Mouse (Mus musculus) CH12.LX (cell line): ENCODE results near the gene Btbd3. TPM values are rescaled to one million over a fixed set of nuclear protein-coding genes. Genes with fewer than 3 reads are reported as not detected.

ENCODE experiments used
- DNase-seq: peaks from one replicate; pipeline ENCODE4 v3.0.0-alpha.2; 2013; ENCODE audit errors: extremely low read depth
- H3K27ac ChIP-seq: 2 replicates; pipeline ENCODE4 v1.5.1; 2012; ENCODE audit warnings: low read depth, mild to moderate bottlenecking, control low read depth, moderate library complexity; ENCODE audit not compliant: insufficient read depth
- H3K27me3 ChIP-seq: replicated peaks from 2 replicates; pipeline ENCODE3; 2012; ENCODE audit warnings: inconsistent platforms
- H3K36me3 ChIP-seq, 2 experiments: replicated peaks in 1 of 2; 2 replicates each; pipeline versions ENCODE3 to v1.6.1; 2012; ENCODE audit warnings: inconsistent platforms in 1 of 2, low read length in 1 of 2, mild to moderate bottlenecking in 1 of 2, mixed read lengths in 1 of 2, moderate library complexity in 1 of 2; ENCODE audit not compliant: control insufficient read depth in 1 of 2, insufficient read depth in 1 of 2
- H3K4me1 ChIP-seq, 2 experiments: 2 replicates each; pipeline ENCODE4 v1.6.1; 2012; ENCODE audit warnings: inconsistent platforms in 1 of 2, moderate library complexity in 1 of 2; ENCODE audit not compliant: insufficient read depth in 2 of 2, control insufficient read depth in 1 of 2
- H3K4me2 ChIP-seq: 2 replicates; pipeline ENCODE4 v1.6.1; 2012; ENCODE audit warnings: low read depth, mild to moderate bottlenecking, control low read depth; ENCODE audit not compliant: poor library complexity, insufficient read depth, severe bottlenecking
- H3K4me3 ChIP-seq, 3 experiments: fragments of 150-350 bp in 1 of 3; sonication (generic) in 1 of 3; replicated peaks in 1 of 3; 2 replicates each; pipeline versions ENCODE3 to v1.5.1; 2011 to 2012; ENCODE audit warnings: low read depth in 2 of 3, low read length in 2 of 3, mild to moderate bottlenecking in 2 of 3, moderate library complexity in 2 of 3, control low read depth in 1 of 3, improper control_type of control experiment in 1 of 3, inconsistent platforms in 1 of 3, mixed read lengths in 1 of 3; ENCODE audit not compliant: poor library complexity in 1 of 3
- H3K79me2 ChIP-seq: replicated peaks from 2 replicates; pipeline ENCODE4 v1.6.1; 2012; ENCODE audit warnings: mild to moderate bottlenecking, moderate library complexity; ENCODE audit not compliant: control insufficient read depth, poor library complexity, insufficient read depth, severe bottlenecking; ENCODE audit errors: extremely low read depth
- H3K9ac ChIP-seq: 2 replicates; pipeline ENCODE4 v1.6.1; 2012; ENCODE audit warnings: low read depth, mild to moderate bottlenecking, control low read depth, moderate library complexity; ENCODE audit not compliant: insufficient read depth
- H3K9me3 ChIP-seq: replicated peaks from 2 replicates; pipeline ENCODE3; 2012; ENCODE audit warnings: low read length, inconsistent platforms, mixed read lengths
- BHLHE40 ChIP-seq: IDR thresholded peaks from 2 replicates; pipeline ENCODE4 v1.6.1; 2011; ENCODE audit warnings: mild to moderate bottlenecking, low read depth, low read length, improper control_type of control experiment
- CHD1 ChIP-seq: IDR thresholded peaks from 2 replicates; pipeline ENCODE4 v1.6.1; 2012; ENCODE audit warnings: low read depth, low read length, improper control_type of control experiment, inconsistent platforms
- CHD2 ChIP-seq: IDR thresholded peaks from 2 replicates; pipeline ENCODE4 v1.6.1; 2011; ENCODE audit warnings: low read length, improper control_type of control experiment
- CTCF ChIP-seq, 2 experiments: IDR thresholded peaks in 1 of 2; conservative IDR thresholded peaks in 1 of 2; 2 replicates each; pipeline ENCODE4 v1.5.1; 2011 to 2012; ENCODE audit warnings: low read depth in 2 of 2, low read length in 2 of 2, improper control_type of control experiment in 1 of 2, inconsistent platforms in 1 of 2, mild to moderate bottlenecking in 1 of 2, moderate library complexity in 1 of 2
- E2F4 ChIP-seq: IDR thresholded peaks from 2 replicates; pipeline ENCODE4 v1.6.1; 2011; ENCODE audit warnings: low read depth, low read length, improper control_type of control experiment; ENCODE audit not compliant: insufficient replicate concordance
- EP300 ChIP-seq: IDR thresholded peaks from 2 replicates; pipeline ENCODE4 v1.6.1; 2011; ENCODE audit warnings: low read length, improper control_type of control experiment
- ETS1 ChIP-seq: conservative IDR thresholded peaks from 2 replicates; pipeline ENCODE4 v1.6.1; 2012; ENCODE audit warnings: low read depth, mild to moderate bottlenecking, inconsistent platforms, low read length, improper control_type of control experiment, moderate library complexity
- KAT2A ChIP-seq: IDR thresholded peaks from 2 replicates; pipeline ENCODE4 v1.6.1; 2012; ENCODE audit warnings: low read length, improper control_type of control experiment, inconsistent platforms; ENCODE audit not compliant: insufficient replicate concordance
- MAFK ChIP-seq: IDR thresholded peaks from 2 replicates; pipeline ENCODE4 v1.6.1; 2011; ENCODE audit warnings: low read length, improper control_type of control experiment; ENCODE audit not compliant: insufficient replicate concordance
- MAX ChIP-seq: IDR thresholded peaks from 2 replicates; pipeline ENCODE4 v1.6.1; 2011; ENCODE audit warnings: low read length, improper control_type of control experiment
- MAZ ChIP-seq: IDR thresholded peaks from 2 replicates; pipeline ENCODE4 v1.6.1; 2012; ENCODE audit warnings: low read depth, mild to moderate bottlenecking, inconsistent platforms, low read length, improper control_type of control experiment, moderate library complexity
- MEF2A ChIP-seq: IDR thresholded peaks from 2 replicates; pipeline ENCODE4 v1.6.1; 2014; ENCODE audit warnings: low read depth, mild to moderate bottlenecking, inconsistent platforms, low read length, improper control_type of control experiment, borderline replicate concordance
- MXI1 ChIP-seq: IDR thresholded peaks from 2 replicates; pipeline ENCODE4 v1.6.1; 2011; ENCODE audit warnings: mild to moderate bottlenecking, low read depth, low read length, improper control_type of control experiment
- MYC ChIP-seq: IDR thresholded peaks from 2 replicates; pipeline ENCODE4 v1.6.1; 2011; ENCODE audit warnings: low read depth, mild to moderate bottlenecking, improper control_type of control experiment, low read length
- NRF1 ChIP-seq: IDR thresholded peaks from 2 replicates; pipeline ENCODE4 v1.6.1; 2014; ENCODE audit warnings: low read depth, mild to moderate bottlenecking, inconsistent platforms, low read length, improper control_type of control experiment, moderate library complexity
- POLR2A ChIP-seq: IDR thresholded peaks from 2 replicates; pipeline ENCODE4 v1.6.1; 2011; ENCODE audit warnings: low read depth, mild to moderate bottlenecking, improper control_type of control experiment, low read length
- POLR2AphosphoS2 ChIP-seq: IDR thresholded peaks from 2 replicates; pipeline ENCODE4 v1.6.1; 2011; ENCODE audit warnings: low read depth, low read length, improper control_type of control experiment
- RAD21 ChIP-seq: IDR thresholded peaks from 2 replicates; pipeline ENCODE4 v1.6.1; 2011; ENCODE audit warnings: low read depth, mild to moderate bottlenecking, low read length, improper control_type of control experiment, moderate library complexity
- RCOR1 ChIP-seq: conservative IDR thresholded peaks from 2 replicates; pipeline ENCODE4 v1.6.1; 2012; ENCODE audit warnings: low read depth, mild to moderate bottlenecking, inconsistent platforms, low read length, improper control_type of control experiment
- SIN3A ChIP-seq: IDR thresholded peaks from 2 replicates; pipeline ENCODE4 v1.6.1; 2012; ENCODE audit warnings: low read length, improper control_type of control experiment, inconsistent platforms
- SMC3 ChIP-seq: IDR thresholded peaks from 2 replicates; pipeline ENCODE4 v1.6.1; 2011; ENCODE audit warnings: low read depth, low read length, improper control_type of control experiment
- TCF12 ChIP-seq: IDR thresholded peaks from 2 replicates; pipeline ENCODE4 v1.6.1; 2014; ENCODE audit warnings: low read depth, mild to moderate bottlenecking, inconsistent platforms, low read length, improper control_type of control experiment
- USF1 ChIP-seq: IDR thresholded peaks from 2 replicates; pipeline ENCODE4 v1.6.1; 2014; ENCODE audit warnings: low read depth, mild to moderate bottlenecking, inconsistent platforms, low read length, improper control_type of control experiment
- ZC3H11A ChIP-seq: IDR thresholded peaks from 2 replicates; pipeline ENCODE4 v1.6.1; 2012; ENCODE audit warnings: low read depth, mild to moderate bottlenecking, inconsistent platforms, low read length, improper control_type of control experiment
- ZKSCAN1 ChIP-seq: IDR thresholded peaks from 2 replicates; pipeline ENCODE4 v1.6.1; 2012; ENCODE audit warnings: low read depth, inconsistent platforms, low read length, improper control_type of control experiment, borderline replicate concordance
- ZMIZ1 ChIP-seq: IDR thresholded peaks from 2 replicates; pipeline ENCODE4 v1.6.1; 2012; ENCODE audit warnings: low read depth, mild to moderate bottlenecking, inconsistent platforms, low read length, improper control_type of control experiment
- ZNF384 ChIP-seq: IDR thresholded peaks from 2 replicates; pipeline ENCODE4 v1.6.1; 2012; ENCODE audit warnings: low read depth, low read length, improper control_type of control experiment, inconsistent platforms
- dilution Hi-C: fragments of 300-500 bp; cut with MboI; formaldehyde crosslinking; loops from 2 replicates; pipeline ENCODE4 v1.14.3; 2020; ENCODE audit warnings: low sequenced_read_pairs; ENCODE audit not compliant: extremely low pct_unique_long_range_greater_than_20kb, extremely low pct_ligation_motif_present
- in situ Hi-C: fragments of 300-500 bp; cut with MboI; formaldehyde crosslinking; loops from 3 replicates; pipeline ENCODE4 v1.14.3; 2019; ENCODE audit warnings: low sequenced_read_pairs, low pct_ligation_motif_present, low pct_unique_long_range_greater_than_20kb, mixed read lengths
- polyA plus RNA-seq: library from polyadenylated mRNA; unstranded; fragments of >175 nt; gene quantifications from 2 replicates; pipeline ENCODE4 v1.2.1, GENCODE M21; 2012; ENCODE audit warnings: low read depth; ENCODE audit not compliant: insufficient read length
- total RNA-seq, 2 experiments: library from RNA; depleted of rRNA; stranded (reverse); fragments of 300-350 nt in 1 of 2; fragments of >200 nt in 1 of 2; gene quantifications; 2 replicates each; pipeline ENCODE4 v1.2.3; 2012 to 2014

Btbd3 gene
- total and polyA plus RNA-seq, 3 experiments, result not detected

- dilution Hi-C loops, result no loop called here
Observed at GRCm38 (mm10) chr2:138294286-138294685, 37.9 kb downstream of the Btbd3 start.

GRCm38 (mm10) chr2:138306236-138306635 lies 49.9 kb downstream of the Btbd3 start:
- dilution Hi-C loops (no loop called here), in situ Hi-C loops (no loop called here)
- no peak for DNase-seq
- Histone ChIP-seq H3K4me1 (no peaks in the 10 kb centered on the region), H3K27ac (no peak overlapping the region), H3K9me3 (peaks cover 46% of the 10 kb centered on the region), H3K4me3 (no peak overlapping the region), H3K36me3 (no peaks in the 10 kb centered on the region), H3K79me2 (no peaks in the 10 kb centered on the region), H3K9ac (no peak overlapping the region), H3K27me3 (no peaks in the 10 kb centered on the region), H3K4me2 (no peak overlapping the region)
- TF ChIP-seq POLR2AphosphoS2 (no peak), MXI1 (no peak), MAX (no peak), CTCF (conservative IDR thresholded peaks at IDR 0.05 in 1 of 2, IDR thresholded peaks at IDR 0.05 in 1 of 2; ENCODE audit: low read depth in 2 of 2, low read length in 2 of 2) (no peak), CHD2 (no peak), MAFK (no peak), KAT2A (no peak), MAZ (no peak), CHD1 (no peak), E2F4 (no peak), MYC (no peak), SMC3 (no peak), MEF2A (no peak), RAD21 (no peak), NRF1 (no peak), ZKSCAN1 (no peak), ZC3H11A (no peak), ZNF384 (no peak), USF1 (no peak)

More at GRCm38 (mm10) chr2:138294286-138294685, 37.9 kb downstream of the Btbd3 start:
- DNase-seq, result no peak
- Histone ChIP-seq H3K79me2 (no peaks in the 10 kb centered on the region), H3K27ac (no peak overlapping the region), H3K4me2 (no peak overlapping the region), H3K9ac (no peak overlapping the region), H3K9me3 (peaks cover 71% of the 10 kb centered on the region), H3K4me1 (no peaks in the 10 kb centered on the region), H3K36me3 (no peaks in the 10 kb centered on the region), H3K27me3 (no peaks in the 10 kb centered on the region), H3K4me3 (no peak overlapping the region)
- no peak for TF ChIP-seq ZNF384
- TF ChIP-seq POLR2AphosphoS2, result no peak
- no peak for TF ChIP-seq CHD1
- no peak for TF ChIP-seq TCF12
- no peak for TF ChIP-seq ZMIZ1
- no peak for TF ChIP-seq EP300
- TF ChIP-seq SIN3A, result no peak
- no peak for TF ChIP-seq MEF2A
- TF ChIP-seq BHLHE40, result no peak
- no peak for TF ChIP-seq MXI1
- TF ChIP-seq CTCF (conservative IDR thresholded peaks at IDR 0.05 in 1 of 2, IDR thresholded peaks at IDR 0.05 in 1 of 2; ENCODE audit: low read depth in 2 of 2, low read length in 2 of 2), result no peak
- TF ChIP-seq MAFK, result no peak
- no peak for TF ChIP-seq ETS1
- TF ChIP-seq RCOR1, result no peak
- TF ChIP-seq POLR2A, result no peak
- in situ Hi-C loops, result no loop called here
